Mouse (Mus musculus) limb, embryonic 15.5 days (tissue): Measurements from ENCODE around the gene Tecta. TPM values are rescaled to one million over a fixed set of nuclear protein-coding genes. Genes with fewer than 3 reads are reported as not detected.

Experiments used
- ATAC-seq: fragments of 200-750 bp; cut with Nextera tagmentation; 2 replicates; pipeline ENCODE4 v1.8.0; 2017; ENCODE audit warnings: low read depth, moderate TSS enrichment; ENCODE audit not compliant: insufficient number of reproducible peaks, low FRiP score, low TSS enrichment
- H3K27ac ChIP-seq: fragments of 300-500 bp; sonication (generic); 2 replicates; pipeline ENCODE4 v1.5.1; 2015; ENCODE audit warnings: moderate library complexity, mild to moderate bottlenecking, inconsistent platforms
- H3K27me3 ChIP-seq: fragments of 300-500 bp; sonication (generic); 2 replicates; pipeline ENCODE4 v1.6.1; 2015; ENCODE audit warnings: inconsistent platforms
- H3K36me3 ChIP-seq: fragments of 300-500 bp; sonication (generic); 2 replicates; pipeline ENCODE4 v1.6.1; 2015; ENCODE audit warnings: inconsistent platforms
- H3K4me1 ChIP-seq: fragments of 300-500 bp; sonication (generic); 2 replicates; pipeline ENCODE4 v1.6.1; 2015; ENCODE audit warnings: inconsistent platforms
- H3K4me2 ChIP-seq: fragments of 300-500 bp; sonication (generic); 2 replicates; pipeline ENCODE4 v1.6.1; 2015; ENCODE audit warnings: mild to moderate bottlenecking, inconsistent platforms
- H3K4me3 ChIP-seq: fragments of 300-500 bp; sonication (generic); 2 replicates; pipeline ENCODE4 v1.5.1; 2015; ENCODE audit warnings: mild to moderate bottlenecking, inconsistent platforms
- H3K9ac ChIP-seq: fragments of 300-500 bp; sonication (generic); 2 replicates; pipeline ENCODE4 v1.6.1; 2015; ENCODE audit warnings: inconsistent platforms
- H3K9me3 ChIP-seq: fragments of 300-500 bp; sonication (generic); 2 replicates; pipeline ENCODE4 v1.6.1; 2016; ENCODE audit warnings: inconsistent platforms
- WGBS: fragments of 180-500 bp; shearing (Covaris S2); methylation state at CpG from one replicate; pipeline ENCODE4 v1.1.7; 2015; 5-methylcytosine and 5-hydroxymethylcytosine counted together
- polyA plus RNA-seq: library from polyadenylated mRNA; unstranded; fragments of >200 nt; fragmentation: Nextera tagmentation; extraction: Ambion mirVana; gene quantifications from 2 replicates; pipeline ENCODE4 v1.2.1, GENCODE M21; 2015

The Tecta gene
- polyA plus RNA-seq, 1 experiment from 2014 or later: 0.20 TPM

GRCm38 (mm10) chr9:42385656-42386055 lies 14.1 kb downstream of the Tecta start:
- Histone ChIP-seq H3K4me3 (no peak overlapping the region), H3K9me3 (no peaks in the 10 kb centered on the region), H3K27ac (no peak overlapping the region), H3K9ac (no peak overlapping the region), H3K4me1 (peaks cover 6% of the 10 kb centered on the region; the same call in 1 of the 2 replicates), H3K4me2 (no peak overlapping the region), H3K27me3 (peaks cover 4% of the 10 kb centered on the region; the same call in 1 of the 2 replicates), H3K36me3 (no peaks in the 10 kb centered on the region)
- WGBS: 73% methylated on average over 13 of the region's 13 CpGs
- ATAC-seq: no peak

- Histone ChIP-seq H3K27me3 (peaks cover 1% of the 10 kb centered on the region; the same call in 1 of the 2 replicates), H3K9me3 (no peaks in the 10 kb centered on the region), H3K36me3 (no peaks in the 10 kb centered on the region), H3K27ac (no peak overlapping the region), H3K4me1 (0 out of 2 replicates have a peak, but pooled peaks cover 3% of the 10 kb centered on the region), H3K4me2 (no peak overlapping the region), H3K9ac (no peak overlapping the region), H3K4me3 (no peak overlapping the region)
- WGBS: 66% methylated on average over 8 of the region's 8 CpGs
- ATAC-seq: no peak
These were observed 16.9 kb downstream of the Tecta start for GRCm38 (mm10) chr9:42382628-42383347.

- Histone ChIP-seq H3K27ac (no peak overlapping the region), H3K36me3 (no peaks in the 10 kb centered on the region), H3K4me3 (no peak overlapping the region), H3K9me3 (no peaks in the 10 kb centered on the region), H3K27me3 (no peaks in the 10 kb centered on the region), H3K9ac (no peak overlapping the region), H3K4me1 (0 out of 2 replicates have a peak, but pooled peaks cover 3% of the 10 kb centered on the region), H3K4me2 (no peak overlapping the region)
- 68% methylated on average over 5 of the region's 5 CpGs for WGBS
- ATAC-seq: no peak
These were observed 17.7 kb downstream of the Tecta start for GRCm38 (mm10) chr9:42382063-42382462.

- H3K4me2 ChIP-seq: no peak overlapping the region
- no peak overlapping the region for H3K4me3 ChIP-seq
- 88% methylated on average over 4 of the region's 4 CpGs for WGBS
- no peaks in the 10 kb centered on the region for H3K9me3 ChIP-seq
- H3K4me1 ChIP-seq: no peaks in the 10 kb centered on the region
- no peak for ATAC-seq
- H3K36me3 ChIP-seq: no peaks in the 10 kb centered on the region
- no peak overlapping the region for H3K27ac ChIP-seq
- H3K27me3 ChIP-seq: no peaks in the 10 kb centered on the region
- H3K9ac ChIP-seq: no peak overlapping the region
These were observed 21.7 kb downstream of the Tecta start for GRCm38 (mm10) chr9:42378071-42378470.

GRCm38 (mm10) chr9:42377656-42378055 lies 22.1 kb downstream of the Tecta start:
- Histone ChIP-seq H3K9me3 (no peaks in the 10 kb centered on the region), H3K4me2 (no peak overlapping the region), H3K27ac (no peak overlapping the region), H3K9ac (no peak overlapping the region), H3K4me1 (no peaks in the 10 kb centered on the region), H3K36me3 (no peaks in the 10 kb centered on the region), H3K27me3 (no peaks in the 10 kb centered on the region), H3K4me3 (no peak overlapping the region)
- WGBS: 93% methylated on average over 15 of the region's 15 CpGs
- no peak for ATAC-seq

- no peak for ATAC-seq
- no peaks in the 10 kb centered on the region for H3K27me3 ChIP-seq
- H3K4me2 ChIP-seq: no peak overlapping the region
- H3K36me3 ChIP-seq: no peaks in the 10 kb centered on the region
- H3K4me3 ChIP-seq: no peak overlapping the region
- no peaks in the 10 kb centered on the region for H3K9me3 ChIP-seq
- H3K4me1 ChIP-seq: no peaks in the 10 kb centered on the region
- H3K27ac ChIP-seq: no peak overlapping the region
- 80% methylated on average over 6 of the region's 6 CpGs for WGBS
- no peak overlapping the region for H3K9ac ChIP-seq
These were observed 27.9 kb downstream of the Tecta start for GRCm38 (mm10) chr9:42371670-42372368.

- 85% methylated on average over 4 of the region's 4 CpGs for WGBS
- Histone ChIP-seq H3K4me2 (no peak overlapping the region), H3K27me3 (no peaks in the 10 kb centered on the region), H3K9ac (no peak overlapping the region), H3K36me3 (no peaks in the 10 kb centered on the region), H3K9me3 (no peaks in the 10 kb centered on the region), H3K27ac (no peak overlapping the region), H3K4me1 (no peaks in the 10 kb centered on the region), H3K4me3 (no peak overlapping the region)
- no peak for ATAC-seq
These were observed 42.1 kb downstream of the Tecta start for GRCm38 (mm10) chr9:42357585-42357984.

- Histone ChIP-seq H3K27me3 (0 out of 2 replicates have a peak, but pooled peaks cover 3% of the 10 kb centered on the region), H3K4me2 (no peak overlapping the region), H3K27ac (no peak overlapping the region), H3K36me3 (no peaks in the 10 kb centered on the region), H3K9ac (no peak overlapping the region), H3K9me3 (no peaks in the 10 kb centered on the region), H3K4me3 (no peak overlapping the region), H3K4me1 (no peaks in the 10 kb centered on the region)
- no peak for ATAC-seq
- 84% methylated on average over 1 of the region's 1 CpGs for WGBS
These were observed 44.9 kb downstream of the Tecta start for GRCm38 (mm10) chr9:42354871-42355270.

GRCm38 (mm10) chr9:42349791-42350190 lies 49.9 kb downstream of the Tecta start:
- WGBS: 52% methylated on average over 7 of the region's 7 CpGs
- Histone ChIP-seq H3K27me3 (0 out of 2 replicates have a peak, but pooled peaks cover 3% of the 10 kb centered on the region), H3K4me3 (no peak overlapping the region), H3K4me1 (no peaks in the 10 kb centered on the region), H3K36me3 (no peaks in the 10 kb centered on the region), H3K9ac (no peak overlapping the region), H3K27ac (no peak overlapping the region), H3K9me3 (no peaks in the 10 kb centered on the region), H3K4me2 (no peak overlapping the region)
- ATAC-seq: no peak

- no peak overlapping the region for H3K9ac ChIP-seq
- H3K27me3 ChIP-seq: no peaks in the 10 kb centered on the region; the same call in 1 of the 2 replicates
- H3K27ac ChIP-seq: no peak overlapping the region
- no peaks in the 10 kb centered on the region for H3K4me1 ChIP-seq
- no peaks in the 10 kb centered on the region for H3K9me3 ChIP-seq
- no peak overlapping the region for H3K4me2 ChIP-seq
- no peaks in the 10 kb centered on the region for H3K36me3 ChIP-seq
- H3K4me3 ChIP-seq: no peak overlapping the region
- no peak for ATAC-seq
These were observed 53.4 kb downstream of the Tecta start for GRCm38 (mm10) chr9:42346297-42346696.

- ATAC-seq: no peak
- Histone ChIP-seq H3K9me3 (no peaks in the 10 kb centered on the region), H3K36me3 (no peaks in the 10 kb centered on the region), H3K4me2 (no peak overlapping the region), H3K27ac (no peak overlapping the region), H3K27me3 (no peaks in the 10 kb centered on the region; the same call in 1 of the 2 replicates), H3K4me3 (no peak overlapping the region), H3K4me1 (no peaks in the 10 kb centered on the region), H3K9ac (no peak overlapping the region)
- WGBS: 63% methylated on average over 4 of the region's 4 CpGs
These were observed 60.6 kb downstream of the Tecta start for GRCm38 (mm10) chr9:42339151-42339550.

- no peak overlapping the region for H3K4me2 ChIP-seq
- H3K9me3 ChIP-seq: no peaks in the 10 kb centered on the region
- H3K36me3 ChIP-seq: no peaks in the 10 kb centered on the region
- H3K27me3 ChIP-seq: no peaks in the 10 kb centered on the region
- H3K9ac ChIP-seq: no peak overlapping the region
- H3K27ac ChIP-seq: no peak overlapping the region
- WGBS: 83% methylated on average over 13 of the region's 13 CpGs
- H3K4me1 ChIP-seq: no peaks in the 10 kb centered on the region
- H3K4me3 ChIP-seq: no peak overlapping the region
- ATAC-seq: no peak
These were observed 62.7 kb downstream of the Tecta start for GRCm38 (mm10) chr9:42337026-42337425.
